Mouse (Mus musculus) left cerebral cortex, postnatal 10 days (tissue): ENCODE results near the gene Med11. TPM values are rescaled to one million over a fixed set of nuclear protein-coding genes. Genes with fewer than 3 reads are reported as not detected.
"Not testable (repeated sequence)": the region's sequence is repeated elsewhere in the genome, so short reads cannot be mapped to it uniquely, and the experiment has no call there.

Experiments
- DNase-seq, 2 experiments: peaks; one replicate each; pipeline ENCODE4 v3.0.0; 2021 to 2022; ENCODE audit warnings: low spot score in 2 of 2, mixed read lengths in 1 of 2; ENCODE audit errors: extremely low spot score in 1 of 2
- intact Hi-C: fragments of 180-260 bp; cut with DNase I; formaldehyde crosslinking; loops from one replicate; pipeline ENCODE4 v1.15.1; 2025
- total RNA-seq, 2 experiments: library from RNA; stranded (reverse); gene quantifications; 2 replicates each; pipeline ENCODE4 v1.2.3; 2021

The Med11 gene
- total RNA-seq, 2 experiments from 2014 or later = 20.7 to 23.1 TPM

DNA sequence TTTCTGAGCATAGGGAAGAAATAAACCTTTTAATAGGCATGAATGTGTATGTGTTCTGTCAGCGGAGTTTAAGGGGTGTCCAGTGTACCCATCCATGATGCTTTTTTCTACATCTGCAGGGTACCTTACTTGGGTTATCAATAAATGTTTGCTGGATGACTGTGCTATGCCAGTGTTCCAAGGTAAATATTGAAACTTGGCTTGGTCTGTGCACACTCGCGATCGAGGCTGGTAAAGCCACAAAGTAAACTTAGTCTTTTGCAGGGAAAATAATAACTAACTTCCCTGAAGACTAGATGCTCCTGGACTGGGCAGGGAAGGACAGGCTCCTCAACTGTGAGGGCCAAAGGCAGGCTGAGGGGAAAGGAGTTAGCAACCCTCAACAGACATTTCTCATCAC is 11.1 kb upstream of the Med11 start:
- DNase-seq = no peak
- intact Hi-C loops = loop anchor here (10.0 kb wide), 1 partner anchor 174 kb away; the partner anchor contains the start of genes 4930544D05Rik and Chrne

DNA sequence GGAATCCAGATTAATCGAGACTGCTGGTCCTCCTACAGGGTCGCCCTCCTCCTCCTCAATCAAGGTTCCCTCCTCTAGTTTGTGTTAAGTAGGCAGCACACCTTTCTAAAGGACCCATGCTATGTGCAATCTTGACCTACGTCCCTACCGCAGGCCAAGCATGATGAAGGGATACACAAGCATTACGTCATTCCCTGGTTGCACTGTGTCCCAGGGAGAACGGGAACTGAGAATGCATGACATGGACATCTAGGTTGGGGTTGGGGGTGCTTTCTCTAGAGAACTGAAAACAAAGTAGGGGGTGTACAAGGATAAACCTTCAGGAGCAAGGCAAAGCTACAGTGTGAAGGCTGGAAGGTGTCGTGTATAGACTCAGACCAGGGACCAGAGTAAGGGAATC is 9.8 kb upstream of the Med11 start:
- intact Hi-C loops = loop anchor here (10.0 kb wide), 1 partner anchor 173 kb away; the partner anchor contains the start of genes 4930544D05Rik and Chrne

DNA sequence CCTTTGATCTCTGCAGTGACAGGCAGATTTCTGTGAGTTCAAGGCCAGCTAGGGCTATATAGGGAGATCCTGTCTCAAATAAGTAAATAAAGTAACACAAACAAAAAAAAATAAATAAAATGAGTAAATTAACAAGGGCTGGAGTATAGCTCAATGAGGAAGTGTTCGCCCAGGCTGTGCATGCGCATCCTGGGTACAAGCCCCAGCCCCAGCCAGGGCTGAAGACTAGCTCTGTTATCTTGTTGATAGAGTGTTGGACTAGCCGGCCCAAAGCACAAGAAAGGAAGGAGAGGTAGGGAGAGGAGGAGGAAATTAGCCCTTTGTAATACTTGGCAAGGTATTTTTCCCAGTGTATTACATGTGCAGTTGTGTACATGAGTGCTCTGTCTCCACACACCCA is 7.8 kb upstream of the Med11 start:
- no peak for DNase-seq
- intact Hi-C loops = loop anchor here (10.0 kb wide), 1 partner anchor 171 kb away; the partner anchor contains the start of genes 4930544D05Rik and Chrne

More for the DNA sequence above, 9.8 kb upstream of the Med11 start:
- DNase-seq = no peak

DNA sequence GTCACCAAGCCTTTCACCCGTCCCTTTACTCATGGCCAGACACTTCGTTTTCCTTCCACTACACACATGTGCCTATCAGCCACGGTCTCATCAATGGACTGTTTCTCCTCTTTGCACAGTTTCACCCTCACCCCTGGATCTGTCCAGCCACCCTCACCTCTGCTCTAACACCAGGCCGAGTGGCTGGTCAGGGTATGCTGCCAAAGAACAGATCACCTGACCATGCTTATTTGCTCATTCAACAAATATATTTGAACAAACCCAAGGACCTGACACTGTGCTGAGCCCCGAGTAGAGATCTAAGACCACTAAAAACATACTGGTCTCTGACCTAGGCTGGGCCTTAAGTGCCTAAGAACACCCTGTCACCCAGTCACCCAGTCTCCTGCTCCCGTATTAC is 7.1 kb upstream of the Med11 start:
- no peak for DNase-seq
- intact Hi-C loops = loop anchor here (10.0 kb wide), 1 partner anchor 170 kb away; the partner anchor contains the start of genes 4930544D05Rik and Chrne

DNA sequence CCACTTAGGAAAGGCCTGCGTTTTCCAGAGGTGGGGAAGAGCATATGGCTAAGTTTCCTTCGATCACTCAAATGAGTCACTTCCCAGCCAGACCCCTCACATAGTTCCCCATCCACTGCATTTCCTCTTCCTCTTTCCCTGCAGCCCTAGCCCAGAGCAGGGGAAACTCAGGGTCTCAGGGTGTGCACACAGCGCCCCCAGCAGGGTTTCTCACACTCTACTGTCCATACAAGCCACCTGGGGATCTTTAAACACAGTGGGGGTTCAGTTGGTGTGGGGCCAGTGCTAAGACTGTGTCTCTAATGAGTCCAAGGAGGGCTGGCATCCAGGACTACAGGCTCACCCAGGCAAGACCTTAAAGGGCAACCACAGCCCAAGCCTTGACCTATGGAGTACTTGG is 5.0 kb upstream of the Med11 start:
- no peak for DNase-seq
- intact Hi-C loops = loop anchor here (10.0 kb wide), 1 partner anchor 168 kb away; the partner anchor contains the start of genes 4930544D05Rik and Chrne

DNA sequence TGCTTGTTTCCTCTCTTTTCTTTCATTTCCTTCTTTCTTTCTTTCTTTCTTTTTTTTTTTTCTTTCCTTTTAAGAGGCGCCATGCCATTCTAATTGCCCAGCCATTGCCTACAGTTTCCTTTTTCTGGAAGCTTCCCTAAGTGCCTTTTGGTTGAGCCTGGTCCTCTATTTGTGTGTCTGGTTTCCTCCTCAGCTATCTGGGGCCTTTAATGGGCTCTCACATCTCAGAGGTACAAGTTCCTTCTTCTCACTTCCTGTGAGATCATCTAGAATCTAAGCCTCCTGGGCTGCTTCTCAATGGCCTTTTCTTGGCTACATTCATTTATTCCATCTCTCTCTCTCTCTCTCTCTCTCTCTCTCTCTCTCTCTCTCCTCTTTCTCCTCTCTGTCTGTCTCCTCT is 4.3 kb upstream of the Med11 start:
- no peak for DNase-seq
- intact Hi-C loops = loop anchor here (10.0 kb wide), 1 partner anchor 167 kb away; the partner anchor contains the start of genes 4930544D05Rik and Chrne

DNA sequence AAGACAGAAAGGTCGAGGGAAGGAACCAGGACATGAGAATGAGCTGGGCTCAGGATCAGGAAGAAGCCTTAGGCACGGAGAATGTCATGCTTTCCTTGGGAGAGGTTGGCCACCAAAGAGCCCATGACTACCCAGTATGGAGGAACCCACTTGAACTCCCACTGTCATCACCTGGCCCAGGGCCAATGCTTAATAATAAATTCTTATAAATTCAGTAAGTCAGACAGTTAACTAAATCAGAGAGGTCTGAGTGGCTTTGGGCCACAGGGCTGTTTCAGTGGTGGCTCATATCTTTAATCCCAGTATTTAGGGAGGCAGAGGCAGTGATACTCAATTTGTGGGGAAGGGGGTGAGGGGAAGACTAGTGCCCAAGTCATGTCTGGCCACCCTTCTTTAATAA is 793 bp upstream of the Med11 start:
- intact Hi-C loops = no loop called here
- DNase-seq = no peak

DNA sequence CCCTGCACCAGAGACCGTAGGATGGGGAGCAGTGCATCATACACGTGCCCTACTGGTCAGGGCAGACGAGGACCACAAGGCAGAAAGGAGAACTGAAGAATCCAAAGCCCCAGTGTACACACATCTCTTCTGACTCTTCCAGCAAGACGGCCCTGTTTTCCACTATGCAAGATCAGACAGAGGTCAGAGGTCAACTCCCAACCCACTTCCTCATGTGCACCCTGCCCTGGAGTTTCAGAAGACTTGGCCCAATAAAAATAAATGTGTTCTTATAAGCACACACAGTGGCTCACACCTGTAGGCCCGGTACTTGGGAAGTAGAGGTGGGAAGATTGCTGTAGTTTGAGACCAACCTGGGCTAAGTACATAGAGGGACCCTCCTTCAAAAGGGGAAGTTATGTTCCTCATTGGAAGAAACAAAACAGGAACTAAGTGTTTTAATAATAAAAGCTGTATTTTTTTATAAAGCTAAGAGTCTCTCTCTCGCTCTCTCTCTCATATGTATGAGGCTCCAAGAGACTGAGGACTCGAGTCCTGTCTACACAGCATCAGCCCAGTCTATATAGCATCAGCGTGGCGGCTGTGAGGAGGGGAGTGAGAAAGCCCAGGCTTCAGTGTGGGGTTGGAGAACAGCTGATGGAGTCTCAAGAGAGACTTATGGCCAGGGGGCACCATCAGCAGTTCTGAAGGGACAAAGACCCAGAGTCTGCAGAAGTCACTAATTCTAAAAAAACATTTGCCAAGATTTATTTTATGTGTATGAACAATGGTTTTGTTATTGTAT is 1.7 kb downstream of the Med11 start:
- intact Hi-C loops = loop anchor here (2.0 kb wide), 1 partner anchor 49 kb away; no protein-coding TSS in a partner anchor
- DNase-seq = no peak

DNA sequence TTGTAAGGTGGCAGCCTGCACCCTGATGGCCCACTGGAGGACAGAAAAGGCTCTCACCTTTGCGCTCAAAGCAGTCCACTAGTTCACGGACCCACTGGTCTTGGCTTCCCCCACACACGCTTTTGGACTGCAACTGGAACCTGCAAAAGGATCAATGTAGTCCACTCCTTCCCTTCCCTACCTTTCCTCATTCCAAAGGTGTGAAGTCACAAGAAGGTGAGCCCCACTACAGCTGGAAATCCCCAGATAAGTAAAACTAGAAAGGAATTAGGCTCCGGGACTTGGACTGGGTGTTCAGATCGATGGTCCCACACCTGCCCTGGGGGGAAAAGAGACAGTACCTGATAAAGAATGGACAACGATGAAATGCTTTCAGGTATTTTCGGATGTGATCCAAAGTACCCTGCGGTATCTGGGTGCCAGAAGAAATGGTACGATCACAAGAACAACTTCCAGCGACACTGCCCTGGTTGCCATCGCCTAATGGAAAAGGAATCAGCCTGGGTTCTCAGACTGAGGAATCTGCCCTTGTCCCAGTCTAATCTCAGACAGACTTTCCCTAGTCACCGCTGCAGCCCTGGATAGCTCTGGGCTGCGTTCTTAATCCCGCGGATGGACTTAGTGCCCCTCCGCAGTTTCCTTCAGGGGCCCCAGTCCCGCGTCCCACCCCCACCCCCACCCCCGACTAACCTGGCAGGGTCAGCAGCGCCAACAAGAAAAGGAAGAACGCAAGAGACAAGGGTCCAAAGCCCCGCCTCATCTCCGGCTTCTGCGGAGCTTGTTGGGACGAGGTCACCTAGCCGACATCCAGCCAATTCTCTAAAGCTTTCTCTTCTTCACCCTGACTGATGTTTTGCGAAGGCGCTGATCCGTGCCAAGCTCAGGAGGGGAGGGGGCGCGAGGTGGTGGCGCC is 7.2 kb downstream of the Med11 start, which contains the start of gene Zmynd15:
Zmynd15 (plus strand) TSS at position 746 of the 913 bp plus-strand sequence.
- intact Hi-C loops = no loop called here
- DNase-seq = no peak

DNA sequence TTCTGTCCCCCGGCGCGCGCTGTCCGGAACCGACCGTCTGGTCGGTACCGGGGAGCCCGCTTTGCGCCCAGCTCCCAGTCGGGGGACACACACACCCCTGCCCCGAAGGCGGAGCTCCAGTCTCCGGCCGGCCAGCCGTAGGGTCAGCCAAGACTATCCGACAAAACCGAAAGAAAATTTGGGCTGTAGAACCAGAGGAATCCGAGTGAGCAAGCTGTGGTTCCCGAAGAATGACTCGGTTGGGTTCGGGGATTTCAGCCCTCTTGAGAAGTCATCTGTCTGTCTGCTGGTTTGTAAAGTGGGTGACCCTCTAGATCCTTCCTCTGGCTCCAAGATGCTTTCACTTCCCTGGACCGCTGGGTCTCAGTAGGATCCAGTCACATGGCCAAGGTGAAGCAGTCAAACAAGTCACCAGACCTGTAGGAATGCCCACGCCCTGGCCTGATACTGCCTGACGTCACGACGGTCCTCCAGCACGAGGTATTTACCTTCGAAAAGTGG is 7.9 kb downstream of the Med11 start, which contains the start of gene Cxcl16:
Cxcl16 (minus strand) TSS at position 384 of the 501 bp plus-strand sequence.
- peak in 1 of 2 experiments; percentile 54 for DNase-seq
- intact Hi-C loops = no loop called here

DNA sequence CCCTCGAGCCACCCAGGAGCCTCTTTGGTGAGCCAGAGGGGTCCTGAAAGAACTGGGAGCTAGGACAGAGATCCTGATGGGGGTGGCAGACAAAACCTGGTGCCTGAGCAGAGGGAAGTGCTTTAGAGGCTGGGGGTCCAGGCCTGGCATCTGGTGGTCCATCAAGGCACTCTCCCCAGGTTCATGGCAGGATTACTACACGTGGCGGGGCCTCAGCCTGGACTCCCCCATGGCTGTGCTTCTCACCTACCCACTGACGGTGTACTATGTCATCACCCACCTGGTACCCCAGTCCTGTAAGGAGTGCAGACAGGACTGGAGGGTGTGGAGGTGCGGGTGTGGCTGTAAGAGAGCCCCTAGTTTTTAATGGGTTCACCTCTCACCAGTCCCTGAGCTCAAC is 12.3 kb downstream of the Med11 start:
- intact Hi-C loops = no loop called here
- DNase-seq = no peak

DNA sequence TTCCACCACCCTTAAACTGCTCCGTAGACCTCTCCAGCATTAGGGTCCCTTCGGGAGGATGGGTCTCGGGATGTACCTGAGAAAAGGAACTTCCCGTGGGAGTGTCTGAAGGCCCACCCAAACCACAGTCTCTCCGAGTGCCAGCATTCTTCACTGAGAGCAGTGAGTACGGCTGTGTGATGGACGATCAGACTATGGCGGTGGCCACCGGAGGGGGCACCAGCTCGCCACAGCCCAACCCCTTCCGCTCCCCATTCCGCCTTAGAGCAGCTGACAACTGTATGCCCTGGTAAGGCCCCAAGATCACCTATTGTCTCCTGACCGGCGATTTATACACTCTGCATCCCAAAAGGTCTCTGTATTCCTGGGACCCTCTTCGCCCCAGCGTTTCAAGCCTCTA is 13.5 kb downstream of the Med11 start:
- no peak for DNase-seq
- intact Hi-C loops = no loop called here

DNA sequence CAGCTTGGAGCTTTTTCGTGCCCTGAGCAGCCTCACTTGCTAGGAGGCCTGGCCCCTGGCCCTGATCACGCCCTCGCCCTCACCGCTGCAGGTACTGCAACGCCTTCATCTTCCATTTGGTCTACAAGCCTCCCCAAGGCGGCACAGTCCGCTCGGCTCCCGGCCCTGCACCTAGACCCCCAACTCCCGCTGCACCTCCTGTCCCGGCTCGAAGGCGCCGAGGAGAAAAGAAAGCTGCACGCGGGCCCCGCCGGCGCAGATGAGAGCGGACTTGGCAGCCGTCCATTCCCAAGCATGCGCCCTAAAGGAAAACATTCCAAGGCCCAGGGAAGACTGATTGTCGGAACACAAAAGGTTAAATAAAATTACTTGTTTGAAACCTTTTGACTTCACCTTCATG is 14.1 kb downstream of the Med11 start:
- intact Hi-C loops = no loop called here
- DNase-seq = peak in 1 of 2 experiments; percentile 65

DNA sequence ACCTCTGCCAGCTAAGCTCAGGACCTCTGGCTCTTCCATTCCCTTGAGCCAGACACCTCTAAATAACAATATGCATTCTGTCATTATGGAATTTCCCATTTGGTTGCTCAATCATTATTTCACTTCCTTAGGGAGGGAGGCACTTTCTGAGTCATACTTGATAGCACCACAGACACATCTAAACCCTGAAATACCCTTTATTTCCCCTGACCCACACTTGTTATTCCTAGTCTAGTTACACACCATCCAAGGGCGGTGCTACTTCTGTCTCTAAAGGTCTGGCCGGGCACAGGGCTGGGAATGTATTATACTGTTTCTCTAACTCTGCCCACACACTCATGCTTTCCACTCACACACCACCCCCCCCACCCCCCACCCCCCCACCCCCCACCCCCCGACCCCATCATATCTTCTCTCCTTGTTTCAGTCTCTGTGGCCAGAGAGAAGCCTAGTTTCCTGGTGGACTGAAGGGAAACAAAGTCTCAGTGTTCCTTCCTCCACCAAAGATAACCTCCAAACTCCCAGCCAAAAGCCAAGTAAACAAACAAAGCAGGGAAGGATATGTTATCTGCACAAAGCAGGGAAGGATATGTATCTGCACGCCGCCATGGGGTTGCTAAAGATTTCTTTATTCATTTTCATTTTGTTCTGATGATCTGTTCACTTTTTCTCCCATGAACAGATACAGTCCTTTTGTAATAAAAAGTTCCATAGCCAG is 16.3 kb downstream of the Med11 start:
- intact Hi-C loops = no loop called here
- no peak for DNase-seq

DNA sequence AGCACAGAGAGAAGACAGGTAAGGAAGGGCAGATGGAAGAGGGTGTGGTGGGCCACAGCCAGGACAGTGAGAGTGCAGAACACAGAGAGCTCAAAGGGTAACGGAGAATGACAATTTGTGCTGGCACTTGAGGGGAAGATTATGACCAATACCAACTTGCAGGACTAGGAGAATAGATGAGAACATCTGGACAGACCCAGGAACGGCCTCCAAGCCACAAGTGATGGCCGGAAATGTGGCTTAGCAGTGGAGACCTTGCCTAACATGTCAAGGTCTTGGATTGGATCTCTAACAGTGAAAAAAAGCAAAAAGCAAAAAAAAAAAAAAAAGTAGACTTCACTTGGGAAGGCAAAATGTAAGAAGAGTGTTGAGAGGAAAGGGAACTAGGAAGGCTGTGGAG is 18.0 kb downstream of the Med11 start:
- no peak for DNase-seq
- intact Hi-C loops = no loop called here

DNA sequence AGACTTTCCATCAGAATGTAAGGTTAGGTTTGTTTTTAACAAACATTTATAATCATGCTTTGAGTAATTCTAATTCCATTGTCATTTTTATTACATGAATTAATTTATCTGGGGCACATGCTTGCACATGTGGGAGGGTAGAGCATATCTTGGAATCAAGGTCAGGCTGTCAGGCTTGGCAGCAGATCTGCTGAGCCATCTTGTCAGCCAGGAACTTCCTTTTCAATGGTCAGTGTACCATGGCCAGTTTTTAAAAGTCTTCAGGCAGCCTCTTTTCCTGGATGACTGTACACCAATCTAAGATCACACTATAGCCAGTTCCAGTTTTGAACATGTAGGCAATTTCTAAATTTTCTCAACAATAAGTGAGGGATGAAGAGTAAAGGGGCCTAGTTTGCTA is 21.0 kb downstream of the Med11 start:
- intact Hi-C loops = no loop called here
- DNase-seq = no peak

DNA sequence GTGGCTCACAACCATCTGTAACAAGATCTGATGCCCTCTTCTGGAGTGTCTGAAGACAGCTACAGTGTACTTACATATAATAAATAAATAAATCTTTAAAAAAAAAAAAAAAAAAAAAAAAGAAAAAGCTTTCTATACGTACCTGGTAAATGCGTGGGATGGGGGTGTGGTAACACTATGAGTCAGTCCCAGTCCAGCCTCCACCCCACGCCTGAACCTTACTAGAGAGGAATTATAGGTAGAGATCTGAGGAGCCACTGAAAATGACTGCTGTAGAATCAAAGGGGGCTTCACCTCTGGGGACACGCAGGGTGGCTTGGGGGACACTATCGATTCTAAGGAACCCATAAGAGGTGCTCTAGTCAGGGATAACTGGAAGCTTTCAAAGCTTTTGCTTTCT is 21.6 kb downstream of the Med11 start:
- intact Hi-C loops, DNase-seq: not testable (repeated sequence)

DNA sequence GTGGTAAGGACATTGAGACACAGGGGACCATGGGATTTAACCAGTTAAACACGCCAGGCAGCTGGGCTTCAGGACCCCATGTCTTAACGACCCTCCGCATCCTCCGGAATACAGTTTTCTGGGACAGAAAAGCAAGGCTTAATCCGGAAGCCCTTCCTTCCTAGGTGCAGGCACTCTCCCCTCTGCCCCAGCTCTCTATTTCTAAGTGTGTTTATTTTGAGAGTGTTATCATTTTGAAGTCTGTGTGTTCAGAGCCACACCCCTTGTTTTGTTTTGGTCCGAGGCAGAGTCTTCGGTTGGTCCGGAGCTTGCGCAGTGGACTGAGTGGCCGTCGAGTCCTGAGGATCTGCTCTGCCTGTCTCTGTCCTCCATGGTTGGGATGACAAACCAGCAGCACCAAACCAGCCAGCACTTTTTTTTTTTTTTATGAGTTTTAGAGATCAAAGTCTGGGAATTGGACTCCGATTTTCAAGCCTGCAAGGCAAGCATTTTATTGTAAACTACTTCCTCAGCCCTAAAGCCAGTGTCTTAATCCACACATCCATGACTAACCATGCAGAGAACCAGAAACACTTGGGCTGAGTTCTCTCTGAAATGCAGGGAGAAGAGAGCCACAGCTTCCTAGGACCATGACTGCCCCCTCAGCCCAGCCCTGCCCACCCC is 23.3 kb downstream of the Med11 start:
- intact Hi-C loops = no loop called here
- DNase-seq = no peak
